Comparison of ENCODE assay signal across 19 mouse cellular contexts in genomic region chr5:90246567-90246966, GRCm38 (mm10). TPM values are rescaled to one million over a fixed set of nuclear protein-coding genes. Genes with fewer than 3 reads are reported as not detected.
DNase-seq lines count a peak whose midpoint lies in the region; ATAC-seq and TF ChIP-seq lines count a peak whose summit lies in the region.
"Had no signal": no experiment of that assay in that cellular context is flagged by ENCODE, and none has a peak within 500 bp of the region (broad histone marks: within the 10 kb centered on the region; RNA-seq: fewer than 3 reads in every experiment).

No protein-coding gene starts in this region.

- no peak for TF ChIP-seq EP300 in liver, postnatal 0 days (IDR thresholded peaks at IDR 0.05; ENCODE audit: low read depth)

- no peak overlapping the region for H3K4me2 ChIP-seq in intestine, embryonic 15.5 days (replicated peaks)
- H3K4me2 ChIP-seq in liver, postnatal 0 days (ENCODE audit: low read depth, low read length): no peak overlapping the region
- H3K4me2 ChIP-seq: hindbrain, embryonic 15.5 days; limb, embryonic 13.5 days; midbrain, embryonic 12.5 days had no signal

- WGBS in intestine, embryonic 15.5 days: 81% methylated on average over 4 of the region's 4 CpGs
- WGBS in liver, postnatal 0 days (ENCODE audit: insufficient replicate concordance): 69% methylated on average over 4 of the region's 4 CpGs

- in situ Hi-C loops in ES-E14 (cut with MboI; ENCODE audit: low sequenced_read_pairs in 2 of 2, unreplicated experiment in 2 of 2): no loop called here

- peak; percentile 47; the same call in 1 of the 2 replicates for ATAC-seq in intestine, embryonic 15.5 days
- peak; percentile 64 for ATAC-seq in liver, postnatal 0 days
- ATAC-seq: CD4-positive, CD25-positive, alpha-beta regulatory T cell, adult 4 months; forebrain, embryonic 16.5 days; lung, postnatal 0 days; Patski had no signal

- H3K9me3 ChIP-seq in E14TG2a.4 (ENCODE audit: low read length) (no peaks in the 10 kb centered on the region), ES-E14 (ENCODE audit: control insufficient read depth, insufficient read depth, low read depth, low read length) (no peaks in the 10 kb centered on the region)
- no peaks in the 10 kb centered on the region for H3K9me3 ChIP-seq in intestine, embryonic 15.5 days
- no peaks in the 10 kb centered on the region for H3K9me3 ChIP-seq in liver, postnatal 0 days (ENCODE audit: low read length)
- H3K9me3 ChIP-seq: hindbrain, embryonic 15.5 days; limb, embryonic 13.5 days; midbrain, embryonic 12.5 days had no signal

- peaks cover 60% of the 10 kb centered on the region for H3K36me3 ChIP-seq in E14TG2a.4 (ENCODE audit: insufficient read depth, low read length)
- peaks cover 31% of the 10 kb centered on the region for H3K36me3 ChIP-seq in ES-E14 (ENCODE audit: control insufficient read depth, insufficient read depth, low read length, poor library complexity, severe bottlenecking)
- peaks cover 39% of the 10 kb centered on the region for H3K36me3 ChIP-seq in intestine, embryonic 15.5 days
- peaks cover 58% of the 10 kb centered on the region for H3K36me3 ChIP-seq in liver, postnatal 0 days (replicated peaks; ENCODE audit: insufficient read depth, low read length)

- peak overlapping the region; percentile 55; the same call in 1 of the 2 replicates for H3K9ac ChIP-seq in ES-E14 (ENCODE audit: insufficient read depth, low read depth, low read length, poor library complexity, severe bottlenecking)
- no peak overlapping the region for H3K9ac ChIP-seq in intestine, embryonic 15.5 days
- H3K9ac ChIP-seq in liver, postnatal 0 days (replicated peaks): no peak overlapping the region
- H3K9ac ChIP-seq: hindbrain, embryonic 15.5 days; limb, embryonic 13.5 days; midbrain, embryonic 12.5 days had no signal

- no peak for TF ChIP-seq CTCF in E14TG2a.4 (conservative IDR thresholded peaks at IDR 0.05; ENCODE audit: low read length)
- no peak for TF ChIP-seq CTCF in liver, postnatal 0 days (IDR thresholded peaks at IDR 0.05; ENCODE audit: low read depth)

- H3K27me3 ChIP-seq in E14TG2a.4 (ENCODE audit: insufficient read depth, low read length): no peaks in the 10 kb centered on the region
- no peaks in the 10 kb centered on the region for H3K27me3 ChIP-seq in intestine, embryonic 15.5 days (replicated peaks)
- H3K27me3 ChIP-seq in liver, postnatal 0 days (ENCODE audit: insufficient read depth, low read length): no peaks in the 10 kb centered on the region
- H3K27me3 ChIP-seq: hindbrain, embryonic 15.5 days; limb, embryonic 13.5 days; midbrain, embryonic 12.5 days; Patski had no signal

- peak overlapping the region; percentile 72 for H3K4me3 ChIP-seq in E14TG2a.4 (replicated peaks; ENCODE audit: low read length)
- peak overlapping the region; percentile 46 to 59 for H3K4me3 ChIP-seq in ES-E14 (ENCODE audit: insufficient read depth in 1 of 2, low read depth in 1 of 2, low read length in 2 of 2, poor library complexity in 1 of 2, severe bottlenecking in 1 of 2)
- H3K4me3 ChIP-seq in intestine, embryonic 15.5 days (replicated peaks): no peak overlapping the region
- no peak overlapping the region for H3K4me3 ChIP-seq in liver, postnatal 0 days (ENCODE audit: low read depth, low read length)
- H3K4me3 ChIP-seq: hindbrain, embryonic 15.5 days; limb, embryonic 13.5 days; midbrain, embryonic 12.5 days had no signal

- peak; percentile 47 for DNase-seq in ES-E14 (ENCODE audit: low read depth, low spot score)
- DNase-seq in liver, postnatal 0 days: peak; percentile 40
- no peak for DNase-seq in adrenal gland, postnatal 14 days
- DNase-seq in right cerebral cortex, postnatal 14 days: no peak
- no peak for DNase-seq in ovary, adult 18-20 months (ENCODE audit: low spot score)
- DNase-seq: cerebellum, adult 2 months; embryo, embryonic 11 days; heart, postnatal 10 days; right cerebral cortex, adult 18-20 months; thymus, adult 18-20 months had no signal

- peak overlapping the region; percentile 72; the same call in 1 of the 2 replicates for H3K27ac ChIP-seq in ES-E14 (ENCODE audit: insufficient read depth, low read depth, low read length, poor library complexity, severe bottlenecking)
- no peak overlapping the region for H3K27ac ChIP-seq in intestine, embryonic 15.5 days
- H3K27ac ChIP-seq in liver, postnatal 0 days (ENCODE audit: low read depth): no peak overlapping the region
- H3K27ac ChIP-seq: hindbrain, embryonic 15.5 days; limb, embryonic 13.5 days; midbrain, embryonic 12.5 days had no signal

- peaks cover 53% of the 10 kb centered on the region for H3K4me1 ChIP-seq in E14TG2a.4 (replicated peaks; ENCODE audit: low read depth, low read length)
- peaks cover 0 to 5% of the 10 kb centered on the region in 2 experiments; a peak in 1 of 4 replicates for H3K4me1 ChIP-seq in ES-E14 (ENCODE audit: control insufficient read depth in 2 of 2, insufficient read depth in 2 of 2, low read length in 2 of 2, poor library complexity in 1 of 2)
- H3K4me1 ChIP-seq in intestine, embryonic 15.5 days (replicated peaks): no peaks in the 10 kb centered on the region
- H3K4me1 ChIP-seq in liver, postnatal 0 days (ENCODE audit: insufficient read depth): no peaks in the 10 kb centered on the region
- H3K4me1 ChIP-seq: hindbrain, embryonic 15.5 days; limb, embryonic 13.5 days; midbrain, embryonic 12.5 days had no signal

TF ChIP-seq in ES-E14, 5 proteins besides CTCF, POLR2A, EP300 and RAD21:
- no peak for TF ChIP-seq CHD2 (IDR thresholded peaks at IDR 0.05; ENCODE audit: low read depth, low read length)
- no peak for TF ChIP-seq ZC3H11A (IDR thresholded peaks at IDR 0.05; ENCODE audit: borderline replicate concordance, low read depth, low read length)
- no peak for TF ChIP-seq MAFK (IDR thresholded peaks at IDR 0.05; ENCODE audit: insufficient read depth, low read depth, low read length)
- TF ChIP-seq HCFC1 (IDR thresholded peaks at IDR 0.05; ENCODE audit: borderline replicate concordance, insufficient read depth, low read length): no peak
- TF ChIP-seq ZNF384 (IDR thresholded peaks at IDR 0.05; ENCODE audit: low read depth, low read length): no peak

RNA-seq across cellular contexts. Expression of gene Cox18, which starts 22.8 kb away (rescaled TPM):
- total RNA-seq in ES-E14 (2012; rRNA removed): 38.1 and 46.4 TPM in 2 replicates
- 30.3 TPM in 2 replicates for polyA plus RNA-seq in intestine, embryonic 15.5 days (2015; fragmentation: Nextera tagmentation; extraction: Ambion mirVana)
- polyA plus RNA-seq in liver, postnatal 0 days (2015; fragmentation: Nextera tagmentation; extraction: Ambion mirVana): 12.1 and 13.2 TPM in 2 replicates
- total RNA-seq in adrenal gland, postnatal 14 days (2021): 30.6 and 34.7 TPM in 2 replicates

Comparison
In these comparisons a context has a peak if more than half of its experiments do, and no peak if none do; other contexts are left out.
1. H3K4me3 ChIP-seq: peak in E14TG2a.4 (single experiment) and ES-E14 (2 of 2); none in intestine, embryonic 15.5 days (single experiment) and liver, postnatal 0 days (single experiment).
2. DNase-seq: peak in ES-E14 (single experiment) and liver, postnatal 0 days (single experiment); none in adrenal gland, postnatal 14 days (single experiment), right cerebral cortex, postnatal 14 days (single experiment) and ovary, adult 18-20 months (single experiment).